Mouse (Mus musculus) adrenal gland, postnatal 14 days (tissue): ENCODE results near the gene Tmem191c. TPM values are rescaled to one million over a fixed set of nuclear protein-coding genes. Genes with fewer than 3 reads are reported as not detected.

ENCODE experiments used
- DNase-seq: peaks from one replicate; pipeline ENCODE4 v3.0.0; 2021; ENCODE audit warnings: mixed read lengths
- total RNA-seq: library from RNA; stranded (reverse); gene quantifications from 2 replicates; pipeline ENCODE4 v1.2.3, GENCODE M21; 2021

Tmem191c gene
- total RNA-seq, 1 experiment from 2014 or later: 8.4 TPM

DNA sequence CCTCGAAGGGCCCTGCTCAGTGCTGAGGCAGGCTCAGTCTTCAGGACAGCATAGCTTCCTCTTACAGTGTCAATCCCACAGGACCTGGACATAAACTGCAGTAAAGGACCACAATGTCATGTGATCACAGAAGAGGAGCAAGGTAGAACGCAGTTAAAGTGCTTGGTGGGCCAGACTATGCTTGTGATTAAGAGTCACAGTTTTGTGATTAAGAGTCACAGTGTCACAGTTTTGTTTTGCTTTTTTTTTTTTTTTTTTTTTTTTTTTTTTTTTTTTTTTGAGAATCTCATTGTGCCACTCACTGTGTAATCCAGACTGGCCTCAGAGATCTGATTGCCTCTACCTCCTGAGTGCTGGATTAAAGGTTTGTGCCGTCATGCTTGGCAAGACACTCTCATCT, 9.8 kb upstream of the Tmem191c start:
- no peak for DNase-seq

DNA sequence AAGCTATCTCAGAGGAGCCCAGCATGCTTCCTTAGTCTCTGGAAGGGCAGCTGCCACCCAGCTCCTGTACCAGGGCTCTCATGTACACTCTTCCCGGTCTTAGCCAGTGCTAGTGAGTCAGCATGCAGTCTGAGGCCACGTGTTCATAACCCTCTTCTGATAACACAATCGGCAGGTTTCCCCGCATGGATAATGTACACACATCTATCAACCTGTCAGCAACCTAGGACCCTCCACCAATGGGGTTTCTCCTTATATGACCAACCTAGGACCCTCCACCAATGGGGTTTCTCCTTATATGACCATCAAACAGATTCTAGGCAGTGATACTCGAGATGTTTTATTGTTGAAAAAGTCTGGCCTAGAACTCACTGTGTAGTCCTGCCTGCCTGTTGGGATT, 7.9 kb upstream of the Tmem191c start:
- no peak for DNase-seq

DNA sequence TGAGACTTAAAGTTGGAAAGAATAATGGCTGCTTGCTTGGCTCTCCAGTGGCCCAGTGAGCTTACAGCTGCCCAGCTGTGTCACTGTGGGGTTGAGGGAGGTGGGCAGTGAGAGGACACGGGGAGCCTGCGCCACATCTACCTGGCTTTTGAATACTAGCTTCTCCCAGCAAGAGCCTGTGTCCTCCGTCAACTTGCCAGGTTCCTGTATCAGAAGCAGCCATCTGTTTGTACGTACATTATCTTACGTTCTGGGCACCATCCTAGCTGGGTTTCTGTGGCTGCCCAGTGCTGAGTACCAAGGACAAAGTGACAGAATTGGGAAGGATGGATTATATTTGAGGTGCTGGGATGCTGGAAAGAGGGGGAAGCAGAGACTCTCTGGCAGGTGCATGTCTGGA, 6.0 kb upstream of the Tmem191c start:
- DNase-seq: no peak

DNA sequence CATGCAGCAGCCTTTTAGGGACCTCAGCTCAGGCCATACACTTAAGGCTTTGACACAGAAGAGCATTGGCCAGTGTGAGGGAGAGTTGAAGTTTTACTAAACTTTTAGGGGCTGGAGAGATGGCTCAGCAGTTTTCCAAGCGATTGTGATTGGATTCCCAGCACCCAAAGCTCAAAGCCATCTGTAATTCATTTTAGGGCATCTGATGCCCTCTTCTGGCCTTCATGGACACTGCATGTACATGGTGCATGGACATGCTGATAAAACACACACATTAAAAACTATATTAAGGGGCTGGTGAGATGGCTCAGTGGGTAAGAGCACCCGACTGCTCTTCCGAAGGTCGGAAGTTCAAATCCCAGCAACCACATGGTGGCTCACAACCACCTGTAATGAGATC, 4.8 kb upstream of the Tmem191c start:
- peak; percentile 65 for DNase-seq

DNA sequence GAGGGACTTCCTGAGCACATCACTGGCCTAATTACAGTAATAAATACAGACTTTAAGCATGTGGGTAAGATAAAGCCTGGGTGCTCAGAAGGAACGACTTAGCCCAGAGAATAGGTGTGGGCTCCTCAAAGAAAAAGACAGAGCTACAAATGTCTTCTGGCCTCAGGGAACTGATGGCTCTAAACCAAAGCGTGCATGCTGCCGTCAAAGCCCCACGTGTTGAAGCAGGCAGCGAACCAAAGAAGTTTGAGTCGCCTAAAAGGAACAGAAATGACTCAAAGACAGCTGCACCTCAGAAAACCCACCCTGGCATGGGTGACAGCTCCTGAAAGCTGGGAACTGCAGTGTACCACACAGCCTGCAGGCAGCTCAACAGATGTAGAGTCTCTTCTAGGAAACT, 4.0 kb upstream of the Tmem191c start:
- DNase-seq: no peak

DNA sequence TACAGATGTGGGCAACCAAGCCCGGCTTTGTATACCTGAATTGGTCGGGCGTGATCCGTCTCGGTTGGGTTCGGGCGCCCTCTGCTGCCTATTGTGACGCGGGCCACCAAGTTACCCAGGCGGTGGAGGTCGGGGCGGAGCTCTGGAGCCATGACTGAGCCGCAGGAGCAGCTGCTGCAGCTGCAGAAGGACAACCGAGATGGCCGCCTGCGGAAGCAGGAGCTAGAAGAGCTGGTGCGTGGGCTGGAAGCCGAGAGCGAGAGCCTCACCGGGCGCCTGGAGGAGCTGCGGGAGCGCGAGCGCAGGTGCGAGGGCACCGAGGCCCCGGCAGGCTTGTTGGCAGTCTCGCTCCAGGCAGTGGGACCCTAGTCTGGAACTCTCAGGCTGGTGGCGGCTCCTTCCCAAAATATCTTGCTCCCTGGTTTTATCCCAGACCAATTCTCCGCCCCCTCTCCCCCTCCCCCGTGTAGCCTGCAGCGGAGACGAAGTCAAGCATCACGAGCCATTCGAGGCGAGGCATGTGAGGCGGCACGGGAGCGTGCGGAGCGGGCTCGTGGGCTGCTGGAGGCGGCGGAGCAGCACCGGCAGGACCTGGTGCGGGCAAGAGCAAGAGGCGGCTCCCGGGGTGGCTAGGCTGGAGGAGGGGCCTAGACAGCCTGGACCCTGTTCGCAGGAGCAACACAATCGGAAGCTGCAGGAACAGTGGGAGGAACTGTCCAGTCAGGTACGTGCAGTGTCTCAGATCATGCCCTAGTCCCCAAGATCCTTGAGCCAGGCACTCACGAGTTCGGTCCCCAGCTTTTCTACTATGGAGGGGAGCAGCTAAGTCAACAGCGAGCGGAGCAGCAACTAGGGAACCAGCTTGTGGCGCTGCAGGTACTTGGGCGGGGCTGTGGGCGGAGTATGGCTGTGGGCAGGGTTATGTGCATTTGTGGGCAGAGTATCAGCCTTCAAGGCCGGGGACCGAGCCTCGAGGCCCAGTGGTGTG, 581 bp downstream of the Tmem191c start:
- DNase-seq: peak; percentile 96

DNA sequence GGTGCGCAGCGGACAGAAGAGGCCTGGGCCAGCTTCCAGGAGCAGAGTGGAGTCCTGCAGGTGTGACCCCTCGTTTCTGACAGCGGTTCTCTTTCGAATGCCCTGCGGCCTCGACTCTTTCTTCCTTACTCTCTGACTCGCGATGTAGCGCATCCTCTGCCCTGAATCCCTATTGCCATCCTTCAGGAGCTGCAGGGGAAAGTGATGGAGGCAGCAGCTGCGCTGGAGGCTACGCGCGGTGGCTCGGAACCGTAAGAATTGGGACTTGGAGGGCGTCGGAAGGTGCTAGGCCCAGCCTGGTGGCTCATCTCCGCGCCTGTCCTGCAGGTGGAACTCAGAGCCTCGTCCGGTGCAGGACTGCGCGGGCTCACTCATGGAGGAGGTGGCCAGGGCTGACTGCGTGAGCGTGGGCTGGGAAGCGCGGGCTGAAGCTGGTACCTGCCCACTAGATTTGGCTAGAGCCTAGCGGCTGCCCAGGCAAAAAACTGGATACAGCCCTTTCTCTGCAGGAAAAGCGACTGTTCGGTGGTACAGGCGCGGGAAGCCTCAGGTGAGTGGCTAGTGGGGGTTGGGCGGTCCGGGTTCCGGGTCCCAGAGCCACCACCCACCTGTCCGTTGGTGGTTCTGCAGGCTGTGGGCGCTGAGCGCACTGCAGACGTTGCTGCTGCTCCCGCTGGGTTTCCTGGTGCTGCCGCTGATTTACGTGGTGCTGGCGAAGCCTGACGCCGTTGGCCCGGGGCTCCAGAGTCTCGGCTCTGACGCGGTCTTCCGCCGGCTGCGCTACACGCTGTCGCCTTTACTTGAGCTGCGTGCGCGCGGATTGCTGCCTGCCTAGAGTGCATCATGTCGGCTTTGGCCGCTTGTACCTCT, 1.7 kb downstream of the Tmem191c start:
- DNase-seq: peak; percentile 57

DNA sequence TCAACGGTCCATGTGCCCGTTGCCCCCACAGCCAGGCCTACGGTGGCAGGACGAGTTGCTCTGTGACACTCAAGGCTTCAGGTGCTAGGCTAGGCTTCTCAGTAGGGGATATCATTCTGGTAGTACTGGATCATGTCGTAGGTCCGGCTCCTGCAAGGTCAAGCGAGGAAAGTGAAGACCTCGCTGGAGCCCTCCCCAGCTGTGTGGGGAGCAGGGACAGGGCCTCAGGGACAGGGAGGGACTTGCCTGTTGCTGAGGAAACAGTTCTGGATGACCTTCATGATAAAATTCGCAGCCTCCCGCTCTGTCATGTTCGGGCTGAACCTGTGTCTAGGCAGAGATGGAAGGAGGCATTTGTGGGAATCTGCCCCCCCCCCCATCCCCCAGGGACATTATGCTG, 4.6 kb downstream of the Tmem191c start:
- peak; percentile 62 for DNase-seq

DNA sequence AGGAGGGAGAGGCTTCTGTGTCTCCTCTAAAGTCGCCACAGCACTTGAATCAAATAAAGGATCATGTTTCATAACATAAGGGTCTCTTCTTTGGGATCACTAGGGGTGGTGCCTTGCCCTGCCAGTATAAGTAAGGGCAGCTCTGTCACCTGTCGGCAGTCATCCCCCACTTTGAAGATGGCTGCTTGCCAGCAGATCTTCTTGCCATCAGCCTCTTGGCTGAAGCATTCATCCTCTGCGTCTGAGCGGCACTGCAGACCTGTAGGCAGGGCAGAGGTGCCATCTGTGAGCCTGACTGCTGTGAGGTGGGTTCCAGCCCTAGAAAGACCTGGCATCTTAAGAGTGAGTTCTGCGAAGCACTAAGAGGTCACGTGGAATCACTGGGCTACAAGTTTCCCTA, 7.3 kb downstream of the Tmem191c start:
- no peak for DNase-seq

DNA sequence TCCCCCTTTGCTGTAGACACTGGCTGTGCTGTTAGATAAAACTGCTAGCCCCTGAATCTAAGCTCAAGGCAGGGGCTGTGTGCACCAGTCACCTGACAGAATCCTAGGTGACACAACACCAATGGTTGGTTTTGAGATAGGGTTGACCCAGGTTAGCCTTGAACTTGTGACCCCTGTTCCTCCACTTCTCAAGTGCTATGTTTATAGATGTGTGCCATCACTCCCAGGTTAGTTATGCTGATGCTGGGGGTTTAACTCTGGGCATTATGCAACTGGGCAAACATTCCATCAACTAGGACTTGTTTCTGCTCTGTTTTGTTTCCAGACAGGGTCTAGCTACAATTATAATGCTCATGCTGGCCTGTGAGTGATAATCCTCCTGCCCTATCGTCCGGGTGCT, 11.2 kb downstream of the Tmem191c start:
- no peak for DNase-seq

DNA sequence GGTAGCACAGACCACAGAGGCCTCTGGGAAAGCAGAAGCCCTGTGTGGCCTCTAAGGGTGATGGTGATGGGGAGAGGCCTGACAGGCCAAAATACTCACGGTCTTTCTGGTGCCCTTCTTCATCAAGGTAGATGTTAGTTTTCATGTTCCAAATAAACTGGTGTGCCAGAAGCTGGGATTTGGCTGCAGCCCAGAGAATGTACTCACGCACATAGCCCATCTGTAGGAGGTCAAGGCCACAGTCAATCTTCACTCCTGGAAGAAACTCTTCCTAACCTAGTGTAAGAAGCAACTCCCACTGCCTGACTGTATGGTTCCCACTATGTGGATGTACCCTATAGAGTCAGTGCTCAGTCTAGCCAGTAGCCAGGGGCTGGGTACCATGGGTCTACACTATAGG, 15.1 kb downstream of the Tmem191c start:
- DNase-seq: peak; percentile 34

DNA sequence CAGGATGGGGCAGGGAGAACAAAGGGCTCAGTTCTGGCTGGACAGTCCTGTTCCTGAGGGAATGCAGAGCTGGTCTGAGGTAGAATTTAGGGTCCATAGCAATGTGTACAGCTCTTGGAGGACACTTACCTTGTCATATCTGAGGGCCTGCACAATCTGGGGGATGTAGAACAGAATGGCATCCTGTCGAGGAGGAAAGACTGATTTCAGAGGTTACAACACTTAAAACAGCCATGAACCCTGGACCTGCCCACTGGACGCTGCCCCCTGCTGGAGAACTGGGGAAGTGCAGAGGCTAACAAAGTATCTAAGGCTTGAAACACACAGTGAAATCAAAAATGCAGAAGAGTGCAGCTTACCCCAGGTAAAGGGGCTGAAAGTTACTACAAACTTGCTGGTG, 16.9 kb downstream of the Tmem191c start:
- peak; percentile 85 for DNase-seq

DNA sequence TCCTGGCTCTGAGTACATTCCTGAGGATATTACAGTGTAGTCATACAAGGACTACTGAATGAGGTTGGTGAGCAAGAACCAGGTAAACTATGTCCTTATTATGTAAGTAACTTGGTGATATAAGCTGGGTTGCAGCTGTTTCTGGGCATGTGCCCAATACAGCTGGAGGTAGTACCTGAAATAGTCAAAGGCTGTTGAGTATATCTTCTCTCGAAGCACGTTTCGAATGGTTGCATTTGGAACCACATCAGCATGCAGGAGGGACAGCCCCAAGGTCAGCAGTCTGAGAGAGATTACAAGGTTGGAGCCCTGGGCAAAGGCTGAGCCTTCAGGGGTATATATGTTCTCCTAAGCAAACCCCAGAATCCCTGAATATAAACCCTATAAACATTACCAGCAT, 24.9 kb downstream of the Tmem191c start:
- DNase-seq: no peak

DNA sequence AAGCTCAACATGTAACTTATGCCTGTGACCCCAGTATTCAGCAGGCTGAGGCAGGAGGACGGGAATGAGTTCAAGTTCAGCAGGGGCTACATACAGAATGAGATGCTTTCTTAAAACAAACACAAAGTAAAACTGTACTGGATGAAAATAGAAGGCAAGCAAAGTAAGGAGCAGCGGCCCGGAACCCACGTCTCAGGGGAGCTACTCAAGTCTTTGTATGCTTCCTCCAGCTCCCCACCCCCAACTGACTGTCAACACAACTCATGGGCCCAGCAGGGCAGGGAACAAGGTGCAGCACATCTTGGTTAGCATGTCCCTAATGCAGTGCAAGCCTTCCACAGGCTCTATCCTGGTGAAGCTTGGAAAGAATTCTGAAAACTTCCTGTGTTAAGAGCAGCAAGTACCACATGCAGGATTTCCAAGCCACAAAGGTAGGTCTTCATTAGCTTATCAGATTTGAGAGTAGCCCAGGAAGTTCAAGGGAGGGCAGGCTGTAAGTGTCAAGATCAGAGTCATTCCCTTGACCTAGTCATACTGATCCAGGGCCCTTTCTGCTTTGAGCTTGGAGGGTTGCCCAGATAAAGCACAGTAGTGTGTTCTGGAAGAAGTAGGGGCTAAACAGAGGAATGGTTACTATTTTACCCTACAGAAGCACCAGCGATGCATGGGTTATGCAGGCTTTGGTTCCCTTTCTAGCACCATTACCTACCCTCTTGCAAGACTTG, 27.8 kb downstream of the Tmem191c start:
- peak; percentile 14 for DNase-seq

DNA sequence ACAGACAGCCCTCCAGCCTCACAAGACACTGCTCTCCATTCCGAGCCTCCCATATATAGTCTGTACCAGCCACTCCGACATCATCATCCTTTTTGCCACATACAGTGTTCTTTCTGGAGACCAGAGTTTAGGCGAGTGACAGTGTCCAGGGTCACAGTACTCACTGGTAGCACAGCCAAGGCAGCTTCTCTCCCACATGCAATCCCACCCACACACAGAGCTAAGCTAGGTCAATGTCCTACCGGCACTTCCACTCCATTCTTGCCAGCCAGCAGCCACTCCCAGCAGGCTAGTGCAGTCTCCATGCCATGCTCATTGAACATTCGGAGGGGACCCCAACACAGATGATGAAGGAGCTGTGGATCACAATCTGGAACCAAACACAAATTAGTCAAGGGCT, 31.6 kb downstream of the Tmem191c start:
- no peak for DNase-seq

DNA sequence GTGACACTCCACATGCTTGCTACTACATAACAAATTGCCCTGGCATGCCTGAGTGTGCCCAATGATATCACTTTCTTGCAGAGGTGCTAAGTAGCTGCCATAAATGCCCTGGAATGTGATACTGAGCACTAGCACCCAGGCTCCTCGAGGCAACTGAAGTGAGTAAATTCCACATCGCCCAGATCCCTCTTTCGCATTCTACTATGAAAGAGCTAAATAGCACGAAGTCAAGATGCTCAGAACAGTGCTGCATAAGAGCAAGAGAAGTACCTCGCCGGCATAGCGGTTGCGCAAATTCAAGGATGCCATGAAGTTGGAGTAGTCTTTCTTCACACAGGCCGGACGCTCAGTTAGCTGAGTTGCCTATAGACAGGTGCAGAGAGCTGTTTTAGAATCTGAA, 33.2 kb downstream of the Tmem191c start:
- DNase-seq: no peak

DNA sequence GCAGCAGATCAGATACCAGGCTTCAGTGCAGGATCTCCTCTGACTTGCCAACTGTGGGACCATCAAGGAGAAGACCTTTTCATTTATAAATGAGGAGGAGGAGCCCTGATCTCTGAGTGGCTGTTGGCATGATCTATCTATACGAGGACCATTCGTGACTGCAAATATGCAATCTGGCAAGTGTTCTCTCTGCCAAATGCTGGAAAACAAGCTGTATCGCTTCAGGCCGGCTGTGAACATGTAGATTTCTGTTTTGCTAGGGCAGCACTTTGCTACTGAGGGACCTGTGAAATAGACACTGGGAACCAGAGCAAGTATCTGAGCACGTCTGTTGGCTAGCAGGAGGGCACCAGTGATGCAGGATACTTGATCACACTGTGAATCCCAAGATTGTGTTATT, 36.7 kb downstream of the Tmem191c start:
- DNase-seq: no peak

DNA sequence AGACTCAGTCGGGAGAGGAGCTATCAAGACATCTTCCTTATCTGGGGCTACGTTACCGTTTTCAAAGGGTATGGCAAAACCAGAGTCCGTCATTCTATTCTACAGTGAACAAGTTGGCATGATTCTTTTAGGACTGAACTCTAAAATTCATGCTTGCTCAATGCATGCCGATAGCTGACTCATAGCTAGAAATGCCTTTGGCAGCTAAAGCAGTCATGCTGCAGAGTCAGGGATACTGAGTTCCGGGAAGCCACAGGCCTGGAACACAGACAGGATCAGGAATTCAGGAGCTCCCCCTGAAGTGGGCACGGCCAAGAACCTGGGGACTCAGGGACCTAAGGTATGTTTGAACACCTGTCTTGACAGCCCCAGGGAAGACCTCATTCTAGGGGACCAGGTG, 40.7 kb downstream of the Tmem191c start:
- peak; percentile 16 for DNase-seq

DNA sequence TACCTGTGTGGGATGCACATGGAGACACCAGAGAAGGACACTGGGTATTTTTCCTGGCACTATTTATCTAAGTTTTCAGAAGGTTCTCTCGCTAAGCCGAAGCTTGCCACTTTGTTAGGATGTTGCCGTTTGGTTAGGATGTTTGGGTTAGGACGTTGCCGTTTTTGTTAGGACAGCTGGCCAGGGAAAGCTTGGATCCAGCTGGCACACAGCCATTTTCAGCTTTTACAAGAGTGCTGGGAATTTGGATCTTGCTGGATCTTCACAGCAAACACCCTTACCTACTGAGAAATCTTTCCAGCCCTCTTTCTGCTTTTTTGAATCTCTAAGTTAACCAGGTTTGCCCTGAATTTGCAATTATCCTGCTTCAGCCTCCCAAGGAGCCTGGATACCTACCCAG, 45.6 kb downstream of the Tmem191c start:
- DNase-seq: no peak

DNA sequence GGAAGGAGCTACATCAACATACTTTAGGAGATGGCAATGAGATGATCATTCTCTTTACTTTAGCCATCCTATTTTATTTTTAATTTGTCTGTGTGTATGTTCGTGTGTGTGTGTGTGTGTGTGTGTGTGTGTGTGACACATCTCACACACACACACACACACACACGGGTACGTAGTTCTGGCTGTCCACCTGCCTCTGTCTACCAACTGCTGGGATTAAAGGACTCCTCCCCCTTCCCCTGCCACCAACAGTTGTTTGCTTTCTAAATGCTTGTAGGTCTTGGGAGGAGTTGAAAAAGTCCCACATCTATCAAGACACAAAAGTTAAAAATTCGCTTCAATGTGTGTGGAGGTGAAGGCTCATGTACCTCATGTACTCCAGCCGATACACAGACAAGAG, 48.9 kb downstream of the Tmem191c start:
- DNase-seq: no peak

DNA sequence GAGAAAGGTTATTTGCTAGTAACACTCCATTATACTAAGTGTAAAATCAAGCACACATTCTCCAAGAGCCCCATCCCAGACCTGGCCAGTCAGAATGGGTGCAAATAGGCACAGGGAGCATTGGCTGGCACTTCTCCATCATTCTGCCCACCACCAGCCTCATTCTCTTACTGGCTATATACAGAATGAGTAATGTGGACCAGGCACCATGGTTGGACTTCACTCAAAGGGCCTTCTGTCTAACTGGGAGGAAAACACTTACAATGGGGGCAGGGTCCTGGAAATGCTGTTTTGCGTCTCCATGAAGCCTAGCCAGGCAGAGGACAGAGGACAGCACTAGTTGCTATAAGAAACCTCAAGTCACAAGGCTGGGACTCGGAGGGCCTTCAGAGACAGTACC, 50.2 kb downstream of the Tmem191c start:
- no peak for DNase-seq

DNA sequence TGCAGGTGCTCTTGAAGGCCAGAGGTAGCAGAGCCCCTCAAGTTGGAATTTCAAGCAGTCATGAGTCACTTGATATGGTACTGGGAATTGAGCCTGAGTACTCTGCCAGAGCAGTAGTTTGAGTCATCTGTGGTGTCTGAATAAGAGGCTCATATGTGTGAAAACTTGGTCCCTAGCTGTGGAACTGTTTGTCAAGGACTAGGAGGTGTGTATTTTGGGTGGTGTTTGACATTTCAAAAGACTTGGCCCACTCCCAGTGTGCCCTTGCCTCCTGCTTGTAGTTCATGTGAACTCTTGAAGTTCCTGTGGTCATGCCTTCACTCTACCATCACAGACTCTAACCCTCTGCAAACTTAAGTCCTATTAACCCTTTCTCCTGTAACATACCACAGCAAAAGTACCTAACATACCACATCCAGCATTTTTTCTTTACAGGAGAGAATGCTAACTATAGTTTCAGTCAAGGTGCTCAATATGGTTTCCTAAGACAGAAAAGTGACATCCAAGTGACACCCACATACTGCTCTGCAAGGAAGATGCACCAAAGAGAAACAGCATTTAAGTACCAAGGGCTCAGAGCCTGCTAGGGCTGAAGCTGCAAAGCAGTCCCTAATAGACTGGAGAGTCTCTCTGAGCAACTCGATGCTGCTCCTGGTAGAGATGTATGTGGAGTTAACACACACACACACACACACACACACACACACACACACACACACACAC, 54.1 kb downstream of the Tmem191c start:
- no peak for DNase-seq
